9 mouse cellular contexts compared by ENCODE assay signal in genomic region chr17:65643579-65643978, GRCm38 (mm10). TPM values are rescaled to one million over a fixed set of nuclear protein-coding genes. Genes with fewer than 3 reads are reported as not detected.
A peak's percentile ranks its signal among the peaks of the same experiment; 100 is the strongest.
DNase-seq lines count a peak whose midpoint lies in the region; ATAC-seq and TF ChIP-seq lines count a peak whose summit lies in the region.
"Had no signal": no experiment of that assay in that cellular context is flagged by ENCODE, and none has a peak within 500 bp of the region (broad histone marks: within the 10 kb centered on the region; RNA-seq: fewer than 3 reads in every experiment).

No protein-coding gene starts in this region.

- no peak for TF ChIP-seq CTCF in kidney, postnatal 0 days (IDR thresholded peaks at IDR 0.05; ENCODE audit: low read depth)
- no peak for TF ChIP-seq CTCF in hindbrain, postnatal 0 days (IDR thresholded peaks at IDR 0.05; ENCODE audit: low read depth)

- H3K36me3 ChIP-seq in kidney, postnatal 0 days (ENCODE audit: insufficient read depth, low read length): no peaks in the 10 kb centered on the region
- no peaks in the 10 kb centered on the region for H3K36me3 ChIP-seq in embryonic facial prominence, embryonic 12.5 days
- H3K36me3 ChIP-seq in hindbrain, postnatal 0 days (ENCODE audit: insufficient read depth, low read length): no peaks in the 10 kb centered on the region
- H3K36me3 ChIP-seq in neural tube, embryonic 14.5 days (ENCODE audit: control insufficient read depth, insufficient read depth, low read length): no peaks in the 10 kb centered on the region
- no peaks in the 10 kb centered on the region for H3K36me3 ChIP-seq in liver, embryonic 11.5 days (ENCODE audit: control insufficient read depth, insufficient read depth, low read length)

- H3K27ac ChIP-seq in kidney, postnatal 0 days: 0 out of 2 replicates have a peak overlapping the region, but pooled peaks have one; percentile 3
- peak overlapping the region; percentile 67; the same call in 1 of the 2 replicates for H3K27ac ChIP-seq in embryonic facial prominence, embryonic 12.5 days
- H3K27ac ChIP-seq in hindbrain, postnatal 0 days: peak overlapping the region; percentile 70; the same call in 1 of the 2 replicates
- H3K27ac ChIP-seq in neural tube, embryonic 14.5 days (ENCODE audit: low read depth, low read length): peak overlapping the region; percentile 52; the same call in 1 of the 2 replicates
- no peak overlapping the region for H3K27ac ChIP-seq in liver, embryonic 11.5 days (ENCODE audit: low read depth, low read length)

- DNase-seq in kidney, postnatal 0 days (ENCODE audit: low spot score): no peak
- no peak for DNase-seq in kidney, postnatal 4 days
- DNase-seq in hindbrain, postnatal 0 days (ENCODE audit: low spot score): no peak
- DNase-seq in liver, embryonic 11.5 days (ENCODE audit: low spot score): no peak
- no peak for DNase-seq in gastrocnemius, adult 18-20 months (ENCODE audit: low spot score)
- DNase-seq: adrenal gland, postnatal 10 days; liver had no signal

- H3K4me1 ChIP-seq in kidney, postnatal 0 days (replicated peaks; ENCODE audit: insufficient read depth, low read length): 0 out of 2 replicates have a peak, but pooled peaks cover 6% of the 10 kb centered on the region
- H3K4me1 ChIP-seq in embryonic facial prominence, embryonic 12.5 days: peaks cover 18% of the 10 kb centered on the region
- no peaks in the 10 kb centered on the region for H3K4me1 ChIP-seq in hindbrain, postnatal 0 days (ENCODE audit: insufficient read depth, low read length)
- peaks cover 11% of the 10 kb centered on the region for H3K4me1 ChIP-seq in neural tube, embryonic 14.5 days (ENCODE audit: control insufficient read depth, insufficient read depth, low read length)
- no peaks in the 10 kb centered on the region for H3K4me1 ChIP-seq in liver, embryonic 11.5 days (replicated peaks; ENCODE audit: control insufficient read depth, insufficient read depth, low read length)

- WGBS in kidney, postnatal 0 days: 55% methylated on average over 5 of the region's 5 CpGs
- 67% methylated on average over 5 of the region's 5 CpGs for WGBS in embryonic facial prominence, embryonic 12.5 days
- 75% methylated on average over 5 of the region's 5 CpGs for WGBS in hindbrain, postnatal 0 days
- 79% methylated on average over 5 of the region's 5 CpGs for WGBS in neural tube, embryonic 14.5 days
- WGBS in liver, embryonic 11.5 days: 76% methylated on average over 5 of the region's 5 CpGs

- 0 out of 2 replicates have a peak overlapping the region, but pooled peaks have one; percentile 9 for H3K4me2 ChIP-seq in kidney, postnatal 0 days (ENCODE audit: low read length)
- H3K4me2 ChIP-seq in embryonic facial prominence, embryonic 12.5 days (replicated peaks): no peak overlapping the region
- no peak overlapping the region for H3K4me2 ChIP-seq in hindbrain, postnatal 0 days (ENCODE audit: low read depth, low read length)
- H3K4me2 ChIP-seq in neural tube, embryonic 14.5 days (ENCODE audit: low read depth, low read length): no peak overlapping the region
- no peak overlapping the region for H3K4me2 ChIP-seq in liver, embryonic 11.5 days

- H3K27me3 ChIP-seq in kidney, postnatal 0 days (ENCODE audit: insufficient read depth, low read length): no peaks in the 10 kb centered on the region
- H3K27me3 ChIP-seq in embryonic facial prominence, embryonic 12.5 days: no peaks in the 10 kb centered on the region
- no peaks in the 10 kb centered on the region for H3K27me3 ChIP-seq in hindbrain, postnatal 0 days (ENCODE audit: insufficient read depth, low read length)
- H3K27me3 ChIP-seq in neural tube, embryonic 14.5 days (ENCODE audit: control insufficient read depth, insufficient read depth, low read length): no peaks in the 10 kb centered on the region
- no peaks in the 10 kb centered on the region for H3K27me3 ChIP-seq in liver, embryonic 11.5 days (replicated peaks; ENCODE audit: control insufficient read depth, insufficient read depth, low read length)

- ATAC-seq in kidney, postnatal 0 days (replicated peaks; ENCODE audit: low FRiP score, low read depth): no peak
- no peak for ATAC-seq in embryonic facial prominence, embryonic 12.5 days (ENCODE audit: insufficient number of reproducible peaks, insufficient read depth, low FRiP score, low TSS enrichment)
- ATAC-seq in hindbrain, postnatal 0 days: no peak
- no peak for ATAC-seq in neural tube, embryonic 14.5 days (ENCODE audit: low read depth)
- ATAC-seq in liver, embryonic 11.5 days (replicated peaks; ENCODE audit: low FRiP score): no peak

- no peak overlapping the region for H3K9ac ChIP-seq in kidney, postnatal 0 days (ENCODE audit: low read depth, low read length)
- no peak overlapping the region for H3K9ac ChIP-seq in embryonic facial prominence, embryonic 12.5 days
- H3K9ac ChIP-seq in hindbrain, postnatal 0 days (replicated peaks; ENCODE audit: low read length): no peak overlapping the region
- no peak overlapping the region for H3K9ac ChIP-seq in neural tube, embryonic 14.5 days (replicated peaks; ENCODE audit: low read depth, low read length)
- no peak overlapping the region for H3K9ac ChIP-seq in liver, embryonic 11.5 days (ENCODE audit: low read depth, low read length)

- H3K4me3 ChIP-seq in kidney, postnatal 0 days (replicated peaks; ENCODE audit: low read depth, low read length): no peak overlapping the region
- no peak overlapping the region for H3K4me3 ChIP-seq in embryonic facial prominence, embryonic 12.5 days
- no peak overlapping the region for H3K4me3 ChIP-seq in hindbrain, postnatal 0 days (ENCODE audit: low read length)
- no peak overlapping the region for H3K4me3 ChIP-seq in neural tube, embryonic 14.5 days (ENCODE audit: low read depth, low read length)
- H3K4me3 ChIP-seq in liver, embryonic 11.5 days (ENCODE audit: low read depth, low read length): no peak overlapping the region

- no peaks in the 10 kb centered on the region for H3K9me3 ChIP-seq in kidney, postnatal 0 days (replicated peaks; ENCODE audit: low read length)
- H3K9me3 ChIP-seq in embryonic facial prominence, embryonic 12.5 days: no peaks in the 10 kb centered on the region
- no peaks in the 10 kb centered on the region for H3K9me3 ChIP-seq in hindbrain, postnatal 0 days (ENCODE audit: low read length)
- H3K9me3 ChIP-seq in neural tube, embryonic 14.5 days (ENCODE audit: control insufficient read depth, low read length): no peaks in the 10 kb centered on the region
- no peaks in the 10 kb centered on the region for H3K9me3 ChIP-seq in liver, embryonic 11.5 days (ENCODE audit: control insufficient read depth, low read length)

RNA-seq across cellular contexts. Expression of gene Txndc2, which starts 1.6 kb away (rescaled TPM):
- not detected in 2 replicates for polyA plus RNA-seq in kidney, postnatal 0 days (2015; fragmentation: Nextera tagmentation; extraction: Ambion mirVana)
- polyA plus RNA-seq in embryonic facial prominence, embryonic 12.5 days (2016; fragmentation: Nextera tagmentation; extraction: Ambion mirVana): 0.14 TPM in 1 of 2 replicates, not detected in the other
- not detected in 2 replicates for total RNA-seq in hindbrain, postnatal 0 days (2014; rRNA removed)
- 0.10 and 0.13 TPM in 2 replicates for polyA plus RNA-seq in hindbrain, postnatal 0 days (2015; fragmentation: Nextera tagmentation; extraction: Ambion mirVana)
- polyA plus RNA-seq in neural tube, embryonic 14.5 days (2014; fragmentation: Nextera tagmentation; extraction: Ambion mirVana): 0.11 and 0.14 TPM in 2 replicates
- polyA plus RNA-seq in liver, embryonic 11.5 days (2014; fragmentation: Nextera tagmentation; extraction: Ambion mirVana): not detected in 2 replicates
- not detected for total RNA-seq in gastrocnemius, adult 18-20 months (2021)

RNA-seq across cellular contexts. Expression of gene Vapa, which starts 30.2 kb away (rescaled TPM):
- 209 and 218 TPM in 2 replicates for polyA plus RNA-seq in kidney, postnatal 0 days (2015; fragmentation: Nextera tagmentation; extraction: Ambion mirVana)
- 208 and 216 TPM in 2 replicates for polyA plus RNA-seq in embryonic facial prominence, embryonic 12.5 days (2016; fragmentation: Nextera tagmentation; extraction: Ambion mirVana)
- total RNA-seq in hindbrain, postnatal 0 days (2014; rRNA removed): 97.4 and 103 TPM in 2 replicates
- 296 and 298 TPM in 2 replicates for polyA plus RNA-seq in hindbrain, postnatal 0 days (2015; fragmentation: Nextera tagmentation; extraction: Ambion mirVana)
- 298 and 333 TPM in 2 replicates for polyA plus RNA-seq in neural tube, embryonic 14.5 days (2014; fragmentation: Nextera tagmentation; extraction: Ambion mirVana)
- polyA plus RNA-seq in liver, embryonic 11.5 days (2014; fragmentation: Nextera tagmentation; extraction: Ambion mirVana): 158 and 163 TPM in 2 replicates
- total RNA-seq in gastrocnemius, adult 18-20 months (2021): 100 to 1,000 TPM; 138 to 142 TPM
